Mouse (Mus musculus): Measurements from ENCODE around the gene Nfkbiz.

The Nfkbiz gene

GRCm38 (mm10) chr16:55831451-55831850, 7.2 kb downstream of the Nfkbiz start:
- no peak for DNase-seq

GRCm38 (mm10) chr16:55823398-55824155, 15.1 kb downstream of the Nfkbiz start:
- DNase-seq, result no peak

GRCm38 (mm10) chr16:55822741-55823397, 15.8 kb downstream of the Nfkbiz start:
- no peak for DNase-seq

GRCm38 (mm10) chr16:55821997-55822740, 16.5 kb downstream of the Nfkbiz start:
- peak; percentile 90 to 94 for DNase-seq

GRCm38 (mm10) chr16:55821571-55821981, 17.1 kb downstream of the Nfkbiz start:
- DNase-seq, result peak in 1 of 2 experiments; percentile 41

- no peak for DNase-seq
Observed at GRCm38 (mm10) chr16:55820916-55821570, 17.7 kb downstream of the Nfkbiz start.

- DNase-seq, result no peak
Observed at GRCm38 (mm10) chr16:55820161-55820915, 18.4 kb downstream of the Nfkbiz start.

GRCm38 (mm10) chr16:55819186-55819861, 19.4 kb downstream of the Nfkbiz start:
- DNase-seq, result peak; percentile 41

GRCm38 (mm10) chr16:55817717-55818515, 20.8 kb downstream of the Nfkbiz start:
- no peak for DNase-seq

GRCm38 (mm10) chr16:55816202-55816941, 22.3 kb downstream of the Nfkbiz start:
- no peak for DNase-seq

- no peak for DNase-seq
Observed at GRCm38 (mm10) chr16:55815466-55815865, 23.2 kb downstream of the Nfkbiz start.

- no peak for DNase-seq
Observed at GRCm38 (mm10) chr16:55814686-55815085, 24.0 kb downstream of the Nfkbiz start.

GRCm38 (mm10) chr16:55813916-55814315, 24.8 kb downstream of the Nfkbiz start:
- DNase-seq, result no peak

- no peak for DNase-seq
Observed at GRCm38 (mm10) chr16:55811792-55812191, 26.9 kb downstream of the Nfkbiz start.

GRCm38 (mm10) chr16:55809779-55810514, 28.8 kb downstream of the Nfkbiz start:
- DNase-seq, result no peak

- DNase-seq, result no peak
Observed at GRCm38 (mm10) chr16:55809345-55809744, 29.4 kb downstream of the Nfkbiz start.

GRCm38 (mm10) chr16:55807505-55807932, 31.2 kb downstream of the Nfkbiz start:
- no peak for DNase-seq

- DNase-seq, result no peak
Observed at GRCm38 (mm10) chr16:55804799-55805198, 33.9 kb downstream of the Nfkbiz start.

- DNase-seq, result no peak
Observed at GRCm38 (mm10) chr16:55801629-55802028, 37.1 kb downstream of the Nfkbiz start.

All from cerebellum, postnatal 14 days (tissue).